Mouse (Mus musculus): ENCODE data around the gene Bves. TPM values are rescaled to one million over a fixed set of nuclear protein-coding genes. Genes with fewer than 3 reads are reported as not detected.

Bves gene
- 0.83 TPM for polyA plus RNA-seq (2015; fragmentation: Illumina TruSeq; extraction: RNeasy Lipid Tissue Mini Kit (QIAGEN cat#74804); ENCODE audit: low read depth, low replicate concordance)

GRCm38 (mm10) chr10:45335434-45336422 lies at the start of gene Bves:
Gene Bves (plus strand): TSS chr10:45335772.

Other genes with a start within 250 kb of the Bves start
- gene Popdc3, start 157.7 kb upstream of the Bves start, polyA plus RNA-seq (2015; fragmentation: Illumina TruSeq; extraction: RNeasy Lipid Tissue Mini Kit (QIAGEN cat#74804); ENCODE audit: low read depth, low replicate concordance), result 1.5 TPM
- 3.3 TPM for gene Lin28b, start 150.6 kb downstream of the Bves start, polyA plus RNA-seq (2015; fragmentation: Illumina TruSeq; extraction: RNeasy Lipid Tissue Mini Kit (QIAGEN cat#74804); ENCODE audit: low read depth, low replicate concordance)
- 38.4 TPM for gene Hace1, start 242.1 kb downstream of the Bves start, polyA plus RNA-seq (2015; fragmentation: Illumina TruSeq; extraction: RNeasy Lipid Tissue Mini Kit (QIAGEN cat#74804); ENCODE audit: low read depth, low replicate concordance)

All from brain, adult 10 weeks (tissue).